Mouse (Mus musculus) ES-Bruce4 (cell line): ENCODE results near the gene 3425401B19Rik.

Experiments
- CTCF ChIP-seq: IDR thresholded peaks from one replicate; pipeline ENCODE4 v1.8.1; 2011; ENCODE audit warnings: low read depth, low read length
- EP300 ChIP-seq: IDR thresholded peaks from 2 replicates; pipeline ENCODE4 v1.6.1; 2011; ENCODE audit warnings: low read depth, low read length; ENCODE audit not compliant: insufficient read depth
- POLR2A ChIP-seq: IDR thresholded peaks from one replicate; pipeline ENCODE4 v1.8.1; 2011; ENCODE audit warnings: low read length; ENCODE audit not compliant: insufficient read depth

- TF ChIP-seq CTCF = no peak
- TF ChIP-seq POLR2A = no peak
- no peak for TF ChIP-seq EP300
Measured at GRCm38 (mm10) chr14:32695906-32696305, 10.8 kb upstream of the 3425401B19Rik start.
